Mouse (Mus musculus) embryonic facial prominence, embryonic 13.5 days (tissue): Measurements from ENCODE around the gene Gm21974. TPM values are rescaled to one million over a fixed set of nuclear protein-coding genes. Genes with fewer than 3 reads are reported as not detected.
A peak's percentile ranks its signal among the peaks of the same experiment; 100 is the strongest.

ENCODE experiments used
- ATAC-seq: fragments of 200-750 bp; cut with Nextera tagmentation; 2 replicates; pipeline ENCODE4 v1.8.0; 2017; ENCODE audit warnings: low read depth; ENCODE audit not compliant: insufficient number of reproducible peaks, insufficient read depth, low FRiP score, low TSS enrichment
- H3K27ac ChIP-seq: fragments of 300-500 bp; sonication (generic); 2 replicates; pipeline ENCODE4 v1.5.1; 2015; ENCODE audit warnings: moderate library complexity, mild to moderate bottlenecking, inconsistent platforms
- H3K27me3 ChIP-seq: fragments of 300-500 bp; sonication (generic); 2 replicates; pipeline ENCODE4 v1.6.1; 2015; ENCODE audit warnings: mild to moderate bottlenecking, inconsistent platforms
- H3K36me3 ChIP-seq: fragments of 300-500 bp; sonication (generic); 2 replicates; pipeline ENCODE4 v1.6.1; 2015; ENCODE audit warnings: mild to moderate bottlenecking, inconsistent platforms
- H3K4me1 ChIP-seq: fragments of 300-500 bp; sonication (generic); 2 replicates; pipeline ENCODE4 v1.6.1; 2015; ENCODE audit warnings: inconsistent platforms
- H3K4me2 ChIP-seq: fragments of 300-500 bp; sonication (generic); 2 replicates; pipeline ENCODE4 v1.6.1; 2015; ENCODE audit warnings: moderate library complexity, mild to moderate bottlenecking, inconsistent platforms
- H3K4me3 ChIP-seq: fragments of 300-500 bp; sonication (generic); 2 replicates; pipeline ENCODE4 v1.5.1; 2015; ENCODE audit warnings: mild to moderate bottlenecking, inconsistent platforms
- H3K9ac ChIP-seq: fragments of 300-500 bp; sonication (generic); 2 replicates; pipeline ENCODE4 v1.6.1; 2015; ENCODE audit warnings: mild to moderate bottlenecking, inconsistent platforms
- H3K9me3 ChIP-seq: fragments of 300-500 bp; sonication (generic); 2 replicates; pipeline ENCODE4 v1.6.1; 2016; ENCODE audit warnings: inconsistent platforms
- WGBS: fragments of 180-500 bp; shearing (Covaris S2); methylation state at CpG from one replicate; pipeline ENCODE4 v1.1.7; 2015; ENCODE audit warnings: mixed read lengths; 5-methylcytosine and 5-hydroxymethylcytosine counted together
- polyA plus RNA-seq: library from polyadenylated mRNA; unstranded; fragments of >200 nt; fragmentation: Nextera tagmentation; extraction: Ambion mirVana; gene quantifications from 2 replicates; pipeline ENCODE4 v1.2.1, GENCODE M21; 2015

Gm21974 gene
- polyA plus RNA-seq, 1 experiment from 2014 or later = not detected

DNA sequence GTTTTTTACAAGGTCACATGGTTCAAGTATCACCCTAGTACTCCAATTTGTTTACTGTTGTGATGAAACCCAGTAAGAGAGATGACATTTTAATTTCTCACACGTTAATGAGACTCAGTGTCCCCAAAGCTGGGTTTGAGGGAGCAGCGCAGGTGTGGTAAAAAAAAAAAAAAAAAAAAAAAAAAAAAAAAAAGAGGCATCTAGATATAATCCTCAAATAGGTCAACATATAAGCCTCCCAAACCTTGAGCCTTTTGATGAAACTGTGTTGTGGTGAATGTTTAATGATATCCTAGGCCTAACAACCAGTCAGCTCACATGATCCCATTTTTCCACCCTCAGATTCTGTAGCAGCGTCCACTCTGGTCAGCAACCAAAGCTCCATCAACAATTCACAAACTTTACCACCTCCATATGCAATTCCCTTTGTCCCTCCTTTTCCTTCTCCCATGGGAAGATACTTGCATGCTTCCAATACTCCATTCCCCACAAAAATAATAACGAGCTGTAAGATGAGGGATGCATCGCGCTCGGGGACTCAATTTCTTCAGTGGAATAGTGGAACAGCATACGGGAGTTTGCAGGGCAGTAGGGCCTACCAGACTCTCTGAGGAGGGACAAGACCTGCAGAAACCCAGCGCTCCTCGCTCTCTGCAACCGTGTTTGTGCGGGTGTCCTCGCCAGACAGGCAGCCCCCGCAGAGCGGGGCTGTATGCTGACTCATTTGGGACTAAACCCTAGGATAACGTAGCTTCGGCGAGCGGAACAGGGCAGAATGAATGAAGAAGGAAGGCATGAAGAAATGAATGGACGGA lies 20.2 kb downstream of the Gm21974 start:
- H3K4me3 ChIP-seq = peak overlapping the region; percentile 91
- H3K9me3 ChIP-seq = no peaks in the 10 kb centered on the region
- peak overlapping the region; percentile 98 for H3K9ac ChIP-seq
- H3K36me3 ChIP-seq = peaks cover 51% of the 10 kb centered on the region
- H3K4me2 ChIP-seq = peak overlapping the region; percentile 89
- ATAC-seq = peak; percentile 18; the same call in 1 of the 2 replicates
- H3K4me1 ChIP-seq = peaks cover 20% of the 10 kb centered on the region
- WGBS = 4% methylated on average over 20 of the region's 20 CpGs
- no peaks in the 10 kb centered on the region for H3K27me3 ChIP-seq
- peak overlapping the region; percentile 99 for H3K27ac ChIP-seq

DNA sequence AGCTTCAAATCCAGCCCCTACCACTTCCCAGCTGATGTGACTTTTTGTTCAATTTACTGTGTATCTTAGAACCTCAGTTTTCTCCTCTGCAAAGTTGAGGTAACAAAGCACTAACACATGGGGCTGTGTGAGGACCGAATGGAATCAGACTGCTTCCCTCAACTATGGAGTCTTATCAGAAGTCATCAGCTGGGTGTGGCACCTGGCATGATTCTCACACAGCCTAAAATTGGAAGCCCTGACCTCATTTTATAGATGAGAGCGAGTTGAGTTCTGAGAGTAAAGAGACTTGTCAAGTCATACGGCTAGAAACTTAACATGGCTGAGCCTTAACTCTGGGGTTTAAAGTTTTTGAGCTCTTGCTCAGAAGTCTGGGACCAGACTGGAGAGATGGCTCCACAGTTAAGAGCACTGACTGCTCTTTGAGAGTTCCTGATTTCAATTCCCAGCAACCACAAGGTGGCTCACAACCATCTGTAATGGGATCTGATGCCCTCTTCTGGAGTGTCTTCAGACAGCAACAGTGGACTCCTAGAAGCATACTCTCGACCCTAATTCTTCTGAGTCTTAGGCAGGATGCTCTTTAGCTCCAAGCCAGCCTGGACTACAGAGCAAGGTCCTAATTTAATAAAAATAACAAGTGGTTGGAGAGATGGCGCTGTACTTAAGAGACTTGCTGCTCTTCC lies 25.0 kb downstream of the Gm21974 start:
- no peak overlapping the region for H3K9ac ChIP-seq
- H3K27ac ChIP-seq = no peak overlapping the region
- no peak overlapping the region for H3K4me2 ChIP-seq
- H3K4me1 ChIP-seq = peaks cover 12% of the 10 kb centered on the region
- 80% methylated on average over 5 of the region's 5 CpGs for WGBS
- H3K4me3 ChIP-seq = no peak overlapping the region
- no peaks in the 10 kb centered on the region for H3K9me3 ChIP-seq
- peaks cover 60% of the 10 kb centered on the region for H3K36me3 ChIP-seq
- H3K27me3 ChIP-seq = no peaks in the 10 kb centered on the region
- ATAC-seq = no peak

DNA sequence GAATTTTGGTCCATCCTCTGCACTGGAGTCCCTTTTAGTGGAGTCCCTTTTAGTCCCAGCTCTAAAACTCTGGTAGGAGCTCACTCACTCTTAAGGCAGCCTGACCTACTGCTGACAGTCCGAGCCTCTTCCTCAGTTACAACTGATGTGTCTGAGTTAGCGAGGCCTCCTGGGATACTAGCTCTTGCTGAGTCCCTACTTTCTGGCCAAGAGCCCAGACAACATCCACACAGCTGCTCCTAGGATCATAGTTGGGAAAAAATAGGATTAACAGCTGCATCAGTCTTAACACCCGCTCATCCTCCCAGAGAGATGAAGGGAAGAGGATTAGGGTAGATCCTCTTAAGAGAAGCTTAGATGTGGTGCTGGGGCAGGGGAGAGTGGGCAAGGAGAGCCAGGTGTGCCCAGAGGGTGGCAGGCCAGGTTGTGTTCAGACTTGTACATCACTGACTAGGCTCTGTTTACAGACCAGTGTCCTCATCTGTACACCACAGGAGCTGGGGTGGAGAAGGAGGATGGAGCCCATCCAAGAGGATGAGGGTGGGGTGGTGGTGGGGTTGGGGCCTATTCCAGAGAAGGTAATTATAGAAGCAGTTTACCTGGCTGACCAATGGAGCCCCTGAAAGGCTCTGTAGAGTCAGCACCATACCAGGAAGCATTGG lies 26.0 kb downstream of the Gm21974 start:
- no peak for ATAC-seq
- Histone ChIP-seq H3K36me3 (peaks cover 65% of the 10 kb centered on the region), H3K27ac (no peak overlapping the region), H3K4me3 (no peak overlapping the region), H3K9ac (0 out of 2 replicates have a peak overlapping the region, but pooled peaks have one; percentile 2), H3K4me2 (no peak overlapping the region), H3K27me3 (no peaks in the 10 kb centered on the region), H3K9me3 (no peaks in the 10 kb centered on the region), H3K4me1 (peaks cover 7% of the 10 kb centered on the region)
- WGBS = 70% methylated on average over 3 of the region's 3 CpGs

DNA sequence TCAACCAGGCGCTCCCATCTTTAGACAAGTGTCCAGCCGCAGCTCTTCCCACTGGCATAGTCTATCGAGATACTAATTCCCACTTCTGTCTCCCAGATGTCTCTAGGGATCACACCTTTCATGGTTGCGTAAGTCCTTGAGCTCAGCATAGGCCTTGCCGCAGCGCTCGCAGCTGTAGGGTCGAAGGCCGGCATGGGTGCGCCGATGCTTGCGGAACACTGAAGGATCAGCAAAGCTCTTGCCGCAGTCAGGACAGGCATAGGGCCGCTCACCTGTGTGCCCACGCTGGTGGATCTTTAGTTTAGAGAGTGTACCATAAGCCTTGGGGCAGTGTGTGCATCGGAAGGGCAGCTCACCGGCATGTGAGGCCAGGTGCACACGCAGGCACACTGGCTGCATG lies 27.6 kb downstream of the Gm21974 start:
- WGBS = 97% methylated on average over 18 of the region's 18 CpGs
- no peak overlapping the region for H3K4me3 ChIP-seq
- no peak overlapping the region for H3K27ac ChIP-seq
- no peaks in the 10 kb centered on the region for H3K4me1 ChIP-seq
- no peak overlapping the region for H3K9ac ChIP-seq
- H3K27me3 ChIP-seq = no peaks in the 10 kb centered on the region
- no peak for ATAC-seq
- H3K9me3 ChIP-seq = no peaks in the 10 kb centered on the region
- H3K4me2 ChIP-seq = no peak overlapping the region
- H3K36me3 ChIP-seq = peaks cover 59% of the 10 kb centered on the region

DNA sequence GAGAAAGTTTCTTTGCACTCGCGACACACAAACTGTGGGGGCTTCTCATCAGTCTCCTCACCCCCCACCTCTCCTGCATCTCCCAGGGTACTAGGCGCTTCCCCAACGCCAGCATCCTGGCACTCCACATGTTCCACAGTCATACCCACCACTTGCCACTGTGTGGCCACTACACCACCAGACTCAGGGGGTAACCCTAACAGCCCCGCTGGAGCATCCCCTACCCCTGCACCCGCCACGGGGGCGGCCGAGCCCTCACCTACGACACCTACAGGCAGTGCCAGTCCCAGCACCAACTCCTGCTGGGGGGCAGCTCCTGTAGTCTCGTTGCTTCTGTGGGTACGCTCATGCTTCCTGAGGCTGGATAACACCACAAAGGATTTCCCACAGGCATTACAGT lies 28.8 kb downstream of the Gm21974 start:
- ATAC-seq = no peak
- no peaks in the 10 kb centered on the region for H3K4me1 ChIP-seq
- no peak overlapping the region for H3K4me3 ChIP-seq
- WGBS = 94% methylated on average over 12 of the region's 12 CpGs
- H3K9ac ChIP-seq = no peak overlapping the region
- H3K36me3 ChIP-seq = peaks cover 52% of the 10 kb centered on the region
- H3K9me3 ChIP-seq = no peaks in the 10 kb centered on the region
- H3K4me2 ChIP-seq = no peak overlapping the region
- no peaks in the 10 kb centered on the region for H3K27me3 ChIP-seq
- no peak overlapping the region for H3K27ac ChIP-seq

DNA sequence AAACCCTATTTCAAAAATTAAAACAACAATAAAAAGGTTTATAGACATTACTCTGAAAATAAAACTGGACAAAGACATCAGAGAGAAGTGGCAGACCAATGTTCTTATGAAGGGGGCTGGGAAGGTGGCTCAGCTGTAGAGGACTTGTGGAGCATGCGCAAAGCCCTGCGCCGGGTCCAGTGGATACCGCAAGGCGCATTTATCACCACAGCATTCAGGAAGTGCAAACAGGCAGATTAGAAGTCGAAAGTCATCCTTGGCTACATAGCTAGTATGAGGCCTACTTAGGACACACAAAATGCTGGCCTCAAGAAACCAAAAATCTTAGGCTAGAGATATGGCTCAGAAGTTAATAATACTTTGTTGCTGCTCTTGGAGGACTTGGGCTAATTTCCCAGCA lies 37.0 kb downstream of the Gm21974 start:
- no peaks in the 10 kb centered on the region for H3K9me3 ChIP-seq
- no peaks in the 10 kb centered on the region for H3K27me3 ChIP-seq
- no peak overlapping the region for H3K4me2 ChIP-seq
- H3K36me3 ChIP-seq = peaks cover 6% of the 10 kb centered on the region; the same call in 1 of the 2 replicates
- H3K4me1 ChIP-seq = no peaks in the 10 kb centered on the region
- no peak overlapping the region for H3K9ac ChIP-seq
- WGBS = 90% methylated on average over 6 of the region's 6 CpGs
- ATAC-seq = no peak
- H3K27ac ChIP-seq = no peak overlapping the region
- no peak overlapping the region for H3K4me3 ChIP-seq

DNA sequence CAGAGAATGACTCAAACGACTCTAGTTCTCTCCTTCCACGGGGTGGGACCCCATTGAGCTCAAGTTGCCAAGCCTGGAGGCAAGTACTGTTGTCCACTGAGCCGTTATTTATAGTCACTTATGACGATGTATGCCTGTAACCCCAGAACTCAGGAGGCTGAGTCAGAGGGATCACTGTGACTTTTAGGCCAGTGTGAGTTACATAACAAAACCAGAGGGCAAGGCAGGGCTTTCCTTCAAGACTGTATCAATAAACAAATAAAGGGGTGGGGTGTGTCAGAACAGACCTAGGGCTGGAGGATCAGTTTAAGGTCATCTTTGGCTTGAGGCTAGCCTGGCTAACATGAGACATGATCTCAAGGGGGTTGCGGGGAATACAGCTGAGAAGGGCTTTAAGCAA lies 44.3 kb downstream of the Gm21974 start:
- H3K27ac ChIP-seq = no peak overlapping the region
- peaks cover 21% of the 10 kb centered on the region for H3K36me3 ChIP-seq
- 57% methylated on average over 5 of the region's 5 CpGs for WGBS
- no peaks in the 10 kb centered on the region for H3K4me1 ChIP-seq
- no peak for ATAC-seq
- H3K9me3 ChIP-seq = no peaks in the 10 kb centered on the region
- H3K9ac ChIP-seq = no peak overlapping the region
- no peak overlapping the region for H3K4me2 ChIP-seq
- no peak overlapping the region for H3K4me3 ChIP-seq
- no peaks in the 10 kb centered on the region for H3K27me3 ChIP-seq

DNA sequence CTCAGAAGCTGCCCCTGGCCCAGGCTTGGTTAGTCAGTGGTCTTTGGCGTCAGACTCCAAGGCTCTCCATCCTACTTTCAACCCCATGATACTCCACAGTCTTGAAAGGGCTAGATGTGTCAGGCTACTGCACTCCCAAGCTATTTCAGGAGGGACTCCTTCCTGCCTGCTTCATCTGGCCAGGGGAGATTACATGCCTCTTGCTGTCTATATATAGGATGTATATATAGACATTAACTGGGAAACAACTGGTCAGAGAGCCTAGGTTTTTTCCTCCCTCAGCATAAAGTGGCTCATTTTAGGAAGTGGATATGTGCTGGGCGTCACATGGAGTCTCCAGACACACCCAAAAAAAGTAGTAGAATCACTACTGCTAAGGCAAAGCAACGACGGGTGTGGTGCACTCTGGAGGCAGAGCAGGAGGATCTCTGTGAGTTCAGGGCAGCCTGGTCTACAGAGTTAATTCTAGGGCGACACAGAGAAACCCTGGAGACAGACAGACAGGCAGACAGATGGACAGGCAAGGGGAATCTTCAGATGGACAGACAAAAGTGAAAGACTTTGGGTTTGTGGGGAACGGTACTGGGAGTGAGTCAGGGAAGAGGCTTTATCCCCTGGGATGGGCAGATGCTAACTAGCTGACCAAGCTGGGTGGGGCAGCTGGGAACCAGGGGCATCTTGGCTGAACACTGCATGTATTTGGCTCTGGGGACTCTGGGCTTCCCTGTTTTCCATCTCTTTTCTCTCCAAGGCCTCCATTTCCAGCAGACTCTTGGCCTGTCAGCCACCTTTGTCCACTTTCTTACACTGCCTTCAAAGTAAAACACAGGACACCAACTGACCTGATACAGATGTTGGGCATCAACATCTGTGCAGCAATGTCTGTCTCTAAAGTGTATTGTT lies 45.0 kb downstream of the Gm21974 start:
- Histone ChIP-seq H3K4me3 (no peak overlapping the region), H3K27me3 (no peaks in the 10 kb centered on the region), H3K27ac (no peak overlapping the region), H3K4me2 (no peak overlapping the region), H3K4me1 (no peaks in the 10 kb centered on the region), H3K9me3 (no peaks in the 10 kb centered on the region), H3K36me3 (peaks cover 26% of the 10 kb centered on the region), H3K9ac (no peak overlapping the region)
- ATAC-seq = no peak
- 76% methylated on average over 6 of the region's 6 CpGs for whole genome bisulfite sequencing

DNA sequence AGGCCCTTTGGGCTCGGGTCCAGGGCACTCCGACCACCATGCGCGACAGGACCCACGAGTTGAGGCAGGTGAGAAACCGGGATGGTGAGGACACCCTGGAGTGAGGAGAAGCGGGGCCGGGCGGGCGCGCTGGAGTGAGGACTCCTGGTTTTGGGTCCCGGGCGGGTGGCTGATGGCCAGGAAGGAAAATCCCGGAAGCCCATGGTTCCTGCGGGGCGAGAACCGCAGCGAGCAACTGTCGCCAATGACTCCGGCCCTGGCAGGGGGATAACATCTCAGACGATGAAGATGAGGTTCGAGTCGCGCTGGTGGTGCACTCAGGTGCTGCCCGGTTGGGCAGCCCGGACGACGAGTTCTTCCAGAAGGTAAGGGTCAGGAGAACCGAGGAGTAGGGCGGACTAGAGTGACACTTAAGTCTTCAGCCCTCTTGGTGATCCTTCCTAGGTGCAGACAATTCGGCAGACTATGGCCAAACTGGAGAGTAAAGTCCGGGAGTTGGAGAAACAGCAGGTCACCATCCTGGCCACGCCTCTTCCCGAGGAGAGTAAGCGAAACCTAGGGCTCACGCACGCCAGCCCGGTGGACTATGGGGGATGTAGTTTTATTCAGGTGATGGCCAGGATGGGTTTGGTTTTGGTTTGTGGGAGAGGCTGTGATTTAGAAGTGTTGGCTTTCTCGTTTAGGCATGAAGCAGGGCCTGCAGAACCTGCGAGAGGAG lies 53.1 kb downstream of the Gm21974 start:
- ATAC-seq = no peak; the same call in 1 of the 2 replicates
- Histone ChIP-seq H3K36me3 (peaks cover 28% of the 10 kb centered on the region), H3K27ac (peak overlapping the region; percentile 93), H3K9me3 (no peaks in the 10 kb centered on the region), H3K4me2 (peak overlapping the region; percentile 94), H3K4me3 (peak overlapping the region; percentile 83), H3K4me1 (peaks cover 12% of the 10 kb centered on the region), H3K27me3 (no peaks in the 10 kb centered on the region), H3K9ac (peak overlapping the region; percentile 81)
- WGBS = under 1% methylated on average over 40 of the region's 40 CpGs

DNA sequence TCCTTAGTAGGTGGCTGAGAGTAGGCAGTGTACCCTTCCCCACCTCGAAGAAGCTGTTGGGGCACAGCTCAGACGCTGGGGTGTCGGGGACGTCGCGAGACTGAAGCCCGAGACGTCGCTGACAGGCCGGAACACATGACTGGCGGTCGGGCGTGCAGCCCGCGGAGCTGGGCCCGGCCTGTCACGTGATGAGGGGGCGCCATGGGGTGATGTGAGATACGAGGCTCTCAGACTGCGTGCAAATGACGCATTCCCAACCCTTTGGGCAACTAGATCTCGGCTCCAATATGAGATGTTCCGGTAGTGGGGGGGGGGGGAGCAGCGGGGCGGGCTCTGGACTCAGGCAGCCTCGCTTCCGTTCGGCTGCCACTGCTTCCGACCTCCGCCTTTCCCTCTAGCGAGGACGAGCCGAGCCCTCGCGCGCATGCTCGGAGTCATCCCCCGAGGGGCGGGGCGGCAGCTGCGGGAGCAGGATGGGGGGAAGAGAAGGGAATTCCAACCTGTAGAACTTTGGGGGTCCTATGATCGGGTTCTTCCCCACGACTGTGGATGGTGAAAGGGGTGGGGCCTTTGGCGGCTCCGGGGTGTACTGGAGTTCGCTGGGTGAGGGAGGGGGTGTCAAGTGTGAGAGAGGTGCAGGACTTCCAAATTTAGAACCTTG lies 53.8 kb downstream of the Gm21974 start:
- under 1% methylated on average over 46 of the region's 46 CpGs for WGBS

More for the DNA sequence above, 53.8 kb downstream of the Gm21974 start:
- H3K27ac ChIP-seq = peak overlapping the region; percentile 93
- peaks cover 21% of the 10 kb centered on the region for H3K36me3 ChIP-seq
- H3K4me3 ChIP-seq = peak overlapping the region; percentile 83
- peak; percentile 92 for ATAC-seq
- peak overlapping the region; percentile 81 for H3K9ac ChIP-seq
- peaks cover 12% of the 10 kb centered on the region for H3K4me1 ChIP-seq
- no peaks in the 10 kb centered on the region for H3K27me3 ChIP-seq
- no peaks in the 10 kb centered on the region for H3K9me3 ChIP-seq
- H3K4me2 ChIP-seq = peak overlapping the region; percentile 94
